Mouse (Mus musculus) B cell, adult 2 months (primary cell): Measurements from ENCODE around the gene Skap2.

ENCODE experiments used
- DNase-seq, 2 experiments: peaks; one replicate each; pipeline ENCODE4 v3.0.0; 2022

The Skap2 gene

GRCm38 (mm10) chr6:51825621-51826021 lies 186.7 kb downstream of the Skap2 start:
- no peak for DNase-seq

GRCm38 (mm10) chr6:51824136-51824830 lies 188.1 kb downstream of the Skap2 start:
- no peak for DNase-seq

- DNase-seq = no peak
These were observed 190.3 kb downstream of the Skap2 start for GRCm38 (mm10) chr6:51822049-51822448.

DNA sequence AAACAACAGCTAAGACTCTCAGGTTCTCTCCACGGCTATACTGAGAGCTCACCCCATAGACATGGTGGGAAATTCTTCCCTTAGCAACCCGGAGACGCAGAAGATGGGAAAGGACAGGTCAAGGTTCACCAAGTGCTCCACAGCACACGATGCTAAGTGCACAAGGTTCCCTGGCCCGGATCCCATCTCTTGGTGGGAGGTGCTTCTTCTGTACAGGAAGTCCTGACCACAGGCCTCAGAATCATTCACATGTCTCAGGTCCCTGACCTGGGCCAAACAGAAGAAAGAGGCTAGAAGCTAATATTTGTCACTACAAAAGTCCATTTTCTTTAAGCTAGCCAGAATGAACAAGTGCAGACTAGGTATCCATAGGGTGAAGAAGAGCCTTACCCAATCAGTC lies 191.5 kb downstream of the Skap2 start:
- no peak for DNase-seq

- no peak for DNase-seq
These were observed 195.3 kb downstream of the Skap2 start for GRCm38 (mm10) chr6:51816892-51817621.

- DNase-seq = no peak
These were observed 201.4 kb downstream of the Skap2 start for GRCm38 (mm10) chr6:51810906-51811305.

- DNase-seq = no peak
These were observed 203.1 kb downstream of the Skap2 start for GRCm38 (mm10) chr6:51809164-51809824.

DNA sequence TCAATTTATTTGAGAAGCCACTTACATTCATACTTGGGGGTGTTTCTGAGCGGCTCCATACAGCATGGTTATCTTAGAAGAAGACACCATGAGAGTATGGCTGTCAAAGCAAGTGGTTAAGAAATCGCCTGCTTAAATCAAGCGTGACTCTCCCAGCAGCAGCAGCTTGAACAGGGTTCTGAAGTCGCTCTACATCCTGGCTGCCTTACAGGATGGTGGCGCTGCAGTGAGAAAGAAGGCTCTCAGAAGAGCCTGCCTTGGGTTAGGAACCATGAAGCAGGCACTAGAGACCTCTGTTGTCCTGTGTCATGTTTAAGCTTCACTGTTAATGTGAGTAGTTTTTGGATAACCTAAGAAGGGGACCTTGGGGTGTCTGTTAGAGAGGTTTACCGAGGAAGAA lies 204.3 kb downstream of the Skap2 start:
- no peak for DNase-seq
